Mouse (Mus musculus) cerebellum, postnatal 10 days (tissue): ENCODE measurements at regions not wholly inside any gene's neighbourhood (a gene's known extent, or its start where the extent isn't known, plus 50 kb on each side); places are given as distances from the start of the nearest gene placed in this dataset.
A peak's percentile ranks its signal among the peaks of the same experiment; 100 is the strongest.

Experiments
- DNase-seq, 2 experiments: peaks; one replicate each; pipeline ENCODE4 v3.0.0; 2021; ENCODE audit warnings: mixed read lengths in 2 of 2

- no peak for DNase-seq
These were observed 387.9 kb upstream of the 4921530L21Rik start for GRCm38 (mm10) chr14:95493154-95493553.

GRCm38 (mm10) chr14:95493958-95494357 lies 387.1 kb upstream of the 4921530L21Rik start:
- no peak for DNase-seq

- DNase-seq: no peak
These were observed 366.0 kb upstream of the 4921530L21Rik start for GRCm38 (mm10) chr14:95515072-95515471.

GRCm38 (mm10) chr14:95518837-95519236 lies 362.2 kb upstream of the 4921530L21Rik start:
- no peak for DNase-seq

GRCm38 (mm10) chr14:95543863-95544262 lies 337.2 kb upstream of the 4921530L21Rik start:
- no peak for DNase-seq

- DNase-seq: no peak
These were observed 290.0 kb upstream of the 4921530L21Rik start for GRCm38 (mm10) chr14:95591075-95591474.

- no peak for DNase-seq
These were observed 284.7 kb upstream of the 4921530L21Rik start for GRCm38 (mm10) chr14:95596385-95596784.

- no peak for DNase-seq
These were observed 235.1 kb upstream of the 4921530L21Rik start for GRCm38 (mm10) chr14:95645980-95646379.

- DNase-seq: no peak
These were observed 221.5 kb upstream of the 4921530L21Rik start for GRCm38 (mm10) chr14:95659552-95659951.

GRCm38 (mm10) chr14:95660862-95661261 lies 220.2 kb upstream of the 4921530L21Rik start:
- no peak for DNase-seq

GRCm38 (mm10) chr14:95661416-95661815 lies 219.6 kb upstream of the 4921530L21Rik start:
- DNase-seq: no peak

GRCm38 (mm10) chr14:95687448-95687847 lies 193.6 kb upstream of the 4921530L21Rik start:
- DNase-seq: peak; percentile 23

GRCm38 (mm10) chr14:95688611-95689010 lies 192.4 kb upstream of the 4921530L21Rik start:
- DNase-seq: peak; percentile 56 to 67

- no peak for DNase-seq
These were observed 155.0 kb upstream of the 4921530L21Rik start for GRCm38 (mm10) chr14:95726082-95726481.

- peak in 1 of 2 experiments; percentile 1 for DNase-seq
These were observed 105.3 kb upstream of the 4921530L21Rik start for GRCm38 (mm10) chr14:95775737-95776136.

- DNase-seq: peak; percentile 40 to 66
These were observed 103.6 kb upstream of the 4921530L21Rik start for GRCm38 (mm10) chr14:95777439-95777838.
